Mouse (Mus musculus) Patski (cell line): Measurements from ENCODE around the gene Slc35d2. TPM values are rescaled to one million over a fixed set of nuclear protein-coding genes. Genes with fewer than 3 reads are reported as not detected.
"Not testable (repeated sequence)": the region's sequence is repeated elsewhere in the genome, so short reads cannot be mapped to it uniquely, and the experiment has no call there.

Experiments used
- ATAC-seq: fragments of 100-300 bp; one replicate; pipeline ENCODE4 v1.8.0; 2021
- CTCF ChIA-PET: fragments of 350-600 bp; sonication (Branson Sonifier 250); formaldehyde crosslinking; loops from one replicate; lab custom pipeline; 2022; ENCODE audit warnings: inconsistent platforms; lab: Charles Lee
- POLR2A ChIA-PET: fragments of 350-600 bp; sonication (Branson Sonifier 250); formaldehyde crosslinking; loops from one replicate; lab custom pipeline; 2022; ENCODE audit warnings: antibody characterized with exemption, inconsistent platforms; lab: Charles Lee
- DNase-seq: peaks from one replicate; pipeline ENCODE4 v3.0.0-alpha.2; 2011; ENCODE audit warnings: low read depth, low spot score
- H3K27me3 ChIP-seq: fragments of 371-371 bp; one replicate; pipeline ENCODE4 v1.5.1; 2021
- CTCF ChIP-seq: fragments of 100-300 bp; IDR thresholded peaks from one replicate; pipeline ENCODE4 v1.5.1; 2021
- in situ Hi-C: fragments of 300-500 bp; cut with MboI; formaldehyde crosslinking; loops from 3 replicates; pipeline ENCODE4 v1.11.1; 2018; ENCODE audit warnings: low pct_unique_long_range_greater_than_20kb, mixed read lengths
- polyA plus RNA-seq: library from polyadenylated mRNA; unstranded; gene quantifications from one replicate; pipeline ENCODE4 v1.2.3, GENCODE M21; 2021

Slc35d2 gene
- polyA plus RNA-seq, 1 experiment from 2014 or later = 12.6 TPM

DNA sequence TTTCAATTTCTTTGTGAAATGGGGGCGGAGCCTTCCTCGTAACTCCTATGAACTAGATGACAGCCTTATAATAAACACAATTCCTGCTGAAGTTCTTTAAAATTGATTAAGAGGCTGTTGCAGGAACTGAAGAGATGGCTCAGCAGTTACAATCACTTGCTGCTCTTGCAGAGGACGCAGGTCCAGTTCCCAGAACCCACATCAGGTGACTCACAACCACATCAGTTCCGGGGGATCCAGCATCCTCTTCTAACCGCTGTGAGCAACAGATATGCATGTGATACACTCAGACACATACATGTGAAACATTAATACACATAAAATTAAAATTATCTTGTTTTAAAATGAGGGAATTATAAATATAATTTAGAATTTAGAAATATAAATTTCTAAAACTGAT is 51.6 kb downstream of the Slc35d2 start:
- H3K27me3 ChIP-seq = no peaks in the 10 kb centered on the region
- in situ Hi-C loops = no loop called here
- ChIA-PET POLR2A (no interaction called here), CTCF (no interaction called here)
- no peak for ATAC-seq
- DNase-seq = no peak
- TF ChIP-seq CTCF = no peak

- in situ Hi-C loops = no loop called here
- ATAC-seq = no peak
- H3K27me3 ChIP-seq = no peaks in the 10 kb centered on the region
- POLR2A ChIA-PET = no interaction called here
- CTCF ChIA-PET = interaction anchor here (1.3 to 1.6 kb wide), 2 partner anchors 9 to 14 kb away, joined by 3 to 5 read pairs; no protein-coding TSS in a partner anchor
- no peak for DNase-seq
- no peak for TF ChIP-seq CTCF
These were observed 53.1 kb downstream of the Slc35d2 start for GRCm38 (mm10) chr13:64076074-64076473.

DNA sequence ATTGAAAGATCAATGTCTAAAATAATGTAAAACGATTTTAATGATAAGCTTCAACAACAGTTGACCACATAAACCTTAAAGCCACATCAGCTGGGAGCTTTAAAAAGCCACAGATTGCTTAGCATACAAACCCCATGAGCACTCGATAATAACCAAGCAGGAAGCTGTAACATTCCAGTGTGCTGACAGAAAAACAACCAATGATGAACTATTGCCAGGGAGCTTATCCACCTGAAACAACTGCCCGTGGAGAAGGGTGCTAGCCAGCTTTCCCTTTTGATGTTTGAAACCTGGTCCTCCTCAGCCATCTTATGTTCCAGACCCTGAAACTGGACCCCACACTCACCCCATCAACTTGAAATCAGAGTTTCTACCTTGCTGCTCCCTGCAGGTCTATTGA is 62.5 kb downstream of the Slc35d2 start:
- ChIA-PET CTCF (interaction anchor here (1.0 to 1.9 kb wide), 6 partner anchors 10 to 24 kb away, joined by 3 to 5 read pairs (median 4); no protein-coding TSS in a partner anchor), POLR2A (interaction anchor here (0.9 kb wide), 1 partner anchor 13 kb away, joined by 4 read pairs; no protein-coding TSS in a partner anchor)

DNA sequence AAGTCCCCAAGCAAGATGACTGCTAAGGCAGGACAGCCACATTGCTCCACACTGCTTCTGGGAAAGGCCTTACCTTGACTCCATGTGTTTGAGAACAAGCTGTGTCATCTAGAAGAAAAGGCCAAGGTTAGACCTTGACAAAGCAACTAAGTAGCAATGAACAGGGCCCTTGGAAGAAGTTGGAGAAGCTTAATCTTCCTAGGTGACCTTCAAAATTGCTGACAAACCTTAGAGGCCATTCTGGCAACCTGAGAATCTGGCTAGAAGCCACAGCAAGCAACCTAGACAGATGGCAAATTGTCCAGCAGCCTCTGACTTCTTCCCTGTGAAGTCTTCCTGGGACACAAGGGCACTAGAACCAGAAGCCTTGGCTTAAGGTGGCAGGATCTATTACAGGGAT is 64.9 kb downstream of the Slc35d2 start:
- no peak for DNase-seq
- POLR2A ChIA-PET = no interaction called here
- in situ Hi-C loops = no loop called here
- ATAC-seq = no peak
- no peaks in the 10 kb centered on the region for H3K27me3 ChIP-seq
- no peak for TF ChIP-seq CTCF
- CTCF ChIA-PET = interaction anchor here (0.7 kb wide), 1 partner anchor 36 kb away, joined by 4 read pairs; no protein-coding TSS in a partner anchor

More for the DNA sequence above, 62.5 kb downstream of the Slc35d2 start:
- in situ Hi-C loops = no loop called here
- H3K27me3 ChIP-seq = no peaks in the 10 kb centered on the region
- ATAC-seq (peak; percentile 67), DNase-seq (no peak)
- no peak for TF ChIP-seq CTCF

DNA sequence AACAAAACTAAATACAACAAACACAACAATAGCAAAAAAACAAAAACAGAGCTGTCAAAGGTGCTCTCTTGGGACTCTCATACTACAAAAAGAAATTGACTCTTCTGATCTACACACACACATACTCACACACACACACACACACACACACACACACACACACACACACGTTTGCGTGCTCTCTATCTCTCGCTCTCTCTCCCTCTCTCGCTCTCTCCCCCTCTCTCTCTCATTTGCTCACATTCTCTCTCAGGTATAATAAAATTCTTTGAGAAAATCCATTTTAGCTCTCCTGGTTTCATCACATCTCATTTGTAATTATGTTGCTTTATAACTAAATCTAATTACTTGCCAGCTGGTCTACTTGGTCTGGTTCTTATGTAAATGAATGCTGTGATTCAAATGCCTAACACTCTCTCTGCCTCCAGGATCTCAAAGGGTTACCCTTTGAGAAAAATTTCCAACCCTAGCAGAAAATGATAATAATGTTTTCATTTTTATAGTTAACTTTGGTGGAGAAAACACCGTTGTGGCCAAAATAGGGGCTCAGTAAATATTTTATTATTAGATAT is 68.1 kb downstream of the Slc35d2 start:
- in situ Hi-C loops = no loop called here
- ATAC-seq = no peak
- TF ChIP-seq CTCF = no peak
- ChIA-PET CTCF (no interaction called here), POLR2A (no interaction called here)
- no peaks in the 10 kb centered on the region for H3K27me3 ChIP-seq
- DNase-seq = no peak

- ChIA-PET CTCF (interaction anchor here (1.0 to 1.6 kb wide), 6 partner anchors 8 to 46 kb away, joined by 3 to 4 read pairs (median 4); no protein-coding TSS in a partner anchor), POLR2A (interaction anchor here (0.6 to 0.9 kb wide), 3 partner anchors 13 to 47 kb away, joined by 3 to 5 read pairs (median 4); no protein-coding TSS in a partner anchor)
- H3K27me3 ChIP-seq = no peaks in the 10 kb centered on the region
- no peak for DNase-seq
- in situ Hi-C loops = no loop called here
- no peak for ATAC-seq
- TF ChIP-seq CTCF = no peak
These were observed 75.2 kb downstream of the Slc35d2 start for GRCm38 (mm10) chr13:64053959-64054358.

GRCm38 (mm10) chr13:64052281-64052680 is 76.9 kb downstream of the Slc35d2 start:
- in situ Hi-C loops, CTCF ChIA-PET, DNase-seq, H3K27me3 ChIP-seq, ATAC-seq, POLR2A ChIA-PET: not testable (repeated sequence)

GRCm38 (mm10) chr13:64050895-64051294 is 78.3 kb downstream of the Slc35d2 start:
- in situ Hi-C loops = no loop called here
- TF ChIP-seq CTCF = peak; percentile 58
- ChIA-PET CTCF (interaction anchor here (1.1 to 1.3 kb wide), 3 partner anchors 14 to 33 kb away, joined by 3 to 4 read pairs (median 3); no protein-coding TSS in a partner anchor), POLR2A (no interaction called here)
- DNase-seq = no peak
- no peaks in the 10 kb centered on the region for H3K27me3 ChIP-seq
- ATAC-seq = no peak

DNA sequence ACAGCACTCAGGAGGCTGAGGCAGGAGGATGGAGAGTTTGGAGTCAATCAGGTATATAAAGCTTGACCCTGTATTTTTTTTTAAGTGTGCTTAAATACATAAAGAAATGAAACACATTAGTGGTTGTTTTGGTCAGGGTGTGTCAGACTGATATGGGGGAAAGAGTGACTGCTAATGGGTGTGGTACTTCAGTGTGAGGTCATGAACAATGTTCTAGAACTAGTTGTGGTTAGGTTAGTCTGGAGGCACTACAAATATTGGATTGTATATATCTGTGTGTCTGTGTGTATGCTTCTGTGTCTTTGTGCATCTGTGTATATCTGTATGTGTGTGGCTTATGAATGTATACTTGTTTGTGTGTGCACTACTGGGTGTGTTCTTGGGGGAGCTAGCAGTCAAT is 79.6 kb downstream of the Slc35d2 start:
- ATAC-seq (no peak), DNase-seq (no peak)
- ChIA-PET POLR2A (no interaction called here), CTCF (interaction anchor here (1.2 kb wide), 1 partner anchor 13 kb away, joined by 3 read pairs; no protein-coding TSS in a partner anchor)
- in situ Hi-C loops = loop anchor here (5.0 to 25.0 kb wide), 2 partner anchors 43 to 1137 kb away; no protein-coding TSS in a partner anchor
- no peaks in the 10 kb centered on the region for H3K27me3 ChIP-seq
- TF ChIP-seq CTCF = no peak

DNA sequence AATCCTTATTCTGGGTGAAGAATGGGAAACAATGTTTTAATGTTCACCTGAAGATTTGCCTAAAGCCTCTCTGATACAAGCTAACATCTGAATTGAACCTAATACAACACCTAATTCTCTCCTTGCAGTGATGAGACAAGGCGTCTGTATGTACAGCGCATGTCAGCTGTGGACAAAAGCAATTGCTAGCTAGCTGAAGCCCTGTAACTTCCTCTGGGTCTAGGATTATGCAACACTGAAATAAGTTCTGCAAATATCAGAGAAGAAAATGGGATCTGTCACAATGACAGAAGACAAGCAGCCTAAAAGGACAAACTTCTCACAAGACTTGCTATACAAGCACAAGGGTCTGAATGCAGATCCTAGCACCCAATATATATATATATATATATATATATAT is 80.7 kb downstream of the Slc35d2 start:
- no peak for ATAC-seq
- DNase-seq = no peak
- TF ChIP-seq CTCF = no peak
- no peaks in the 10 kb centered on the region for H3K27me3 ChIP-seq
- CTCF ChIA-PET = interaction anchor here (1.8 kb wide), 1 partner anchor 52 kb away, joined by 4 read pairs; no protein-coding TSS in a partner anchor
- in situ Hi-C loops = loop anchor here (5.0 to 25.0 kb wide), 2 partner anchors 44 to 1136 kb away; no protein-coding TSS in a partner anchor
- POLR2A ChIA-PET = no interaction called here

Other genes with a start within 250 kb of the Slc35d2 start
- not detected for gene Hsd17b3, start 40.1 kb downstream of the Slc35d2 start, polyA plus RNA-seq
- gene Zfp367, start 23.8 kb upstream of the Slc35d2 start, polyA plus RNA-seq = 23.3 TPM
- gene Habp4, start 32.5 kb upstream of the Slc35d2 start, polyA plus RNA-seq = 65.7 TPM
- 19.4 TPM for gene Cdc14b, start 145.9 kb upstream of the Slc35d2 start, polyA plus RNA-seq
- gene Aaed1, start 183.3 kb upstream of the Slc35d2 start, polyA plus RNA-seq = 59.9 TPM
- 6,297 TPM for gene Ctsl, start 241.5 kb upstream of the Slc35d2 start, polyA plus RNA-seq